Mouse (Mus musculus) kidney, adult 2 months (tissue): ENCODE results near the gene Esrrg.

ENCODE experiments used
- CTCF ChIP-seq: fragments of 200-500 bp; conservative IDR thresholded peaks from 2 replicates; pipeline ENCODE4 v1.5.1; 2011; ENCODE audit warnings: low read depth, mild to moderate bottlenecking, control low read depth, low read length, moderate library complexity, mixed read lengths; ENCODE audit not compliant: insufficient read depth, insufficient read length
- POLR2A ChIP-seq: fragments of 200-500 bp; IDR thresholded peaks from one replicate; pipeline ENCODE4 v1.6.1; 2011; ENCODE audit warnings: low read depth, low read length, control low read depth

- TF ChIP-seq POLR2A (no peak), CTCF (no peak)
These were observed 624.6 kb downstream of the Esrrg start for GRCm38 (mm10) chr1:188233036-188233724.
